Mouse (Mus musculus) fibroblast of lung, adult 2 months (primary cell): Measurements from ENCODE around the gene Klra5.
"Not testable (repeated sequence)": the region's sequence is repeated elsewhere in the genome, so short reads cannot be mapped to it uniquely, and the experiment has no call there.

Experiments
- DNase-seq: peaks from one replicate; pipeline ENCODE4 v3.0.0-alpha.2; 2011; ENCODE audit warnings: low read depth

Gene Klra5

DNA sequence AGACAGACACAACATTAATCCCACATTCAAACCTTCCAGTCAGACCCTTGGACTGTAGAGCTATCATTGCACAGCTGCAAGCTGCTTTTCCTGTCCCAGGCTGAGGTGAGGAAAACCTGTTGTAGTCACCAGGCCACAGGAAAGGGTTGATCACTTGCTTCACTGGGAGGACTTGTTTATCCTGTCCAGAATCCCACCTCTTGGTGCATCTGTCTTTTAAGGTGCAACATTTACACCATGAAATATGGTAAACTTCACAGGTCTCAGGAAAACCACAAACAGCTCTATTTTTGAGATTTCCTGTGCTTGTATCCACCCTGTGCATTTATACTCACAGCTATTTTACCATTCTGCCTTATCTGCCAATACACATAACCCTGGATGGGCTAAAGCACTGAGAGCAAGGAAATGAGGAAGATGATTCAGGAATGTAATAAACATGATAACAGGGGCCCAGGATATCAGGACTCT lies at the start of gene Klra5:
Gene Klra5 (minus strand): TSS at position 175 of the 471 bp plus-strand sequence.
- DNase-seq: not testable (repeated sequence)

DNA sequence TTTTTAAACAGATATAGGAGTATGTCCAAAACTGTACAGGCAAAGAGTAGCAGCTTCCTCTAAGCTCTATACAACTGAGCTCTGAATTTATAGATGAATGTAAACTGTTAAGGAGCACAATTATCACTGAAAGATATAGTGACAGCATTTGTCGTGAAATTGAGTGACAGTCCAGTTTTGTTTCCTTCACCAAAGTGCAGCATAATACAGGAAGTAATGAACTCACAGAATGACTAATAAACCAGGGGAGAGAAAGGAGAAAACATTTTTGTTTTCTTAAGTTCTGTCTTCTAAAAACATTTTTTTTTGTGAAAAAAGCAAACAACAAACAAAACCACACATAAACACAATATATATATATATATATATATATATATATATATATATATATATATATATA lies 454 bp downstream of the Klra5 start:
- no peak for DNase-seq

- no peak for DNase-seq
These were observed 34.9 kb downstream of the Klra5 start for GRCm38 (mm10) chr6:129882525-129882924.

GRCm38 (mm10) chr6:129876549-129876948 lies 40.9 kb downstream of the Klra5 start, which contains the start of gene Klra17:
Klra17 (minus strand) TSS chr6:129876672.
- DNase-seq: no peak

DNA sequence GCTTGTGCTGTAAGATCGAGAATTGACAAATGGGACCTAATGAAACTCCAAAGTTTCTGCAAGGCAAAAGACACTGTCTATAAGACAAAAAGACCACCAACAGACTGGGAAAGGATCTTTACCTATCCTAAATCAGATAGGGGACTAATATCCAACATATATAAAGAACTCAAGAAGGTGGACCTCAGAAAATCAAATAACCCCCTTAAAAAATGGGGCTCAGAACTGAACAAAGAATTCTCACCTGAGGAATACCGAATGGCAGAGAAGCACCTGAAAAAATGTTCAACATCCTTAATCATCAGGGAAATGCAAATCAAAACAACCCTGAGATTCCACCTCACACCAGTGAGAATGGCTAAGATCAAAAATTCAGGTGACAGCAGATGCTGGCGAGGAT lies 55.1 kb downstream of the Klra5 start, which contains the start of gene Gm17631:
Gene Gm17631 (plus strand): TSS at position 301 of the 400 bp plus-strand sequence.
- DNase-seq: not testable (repeated sequence)
